Mouse (Mus musculus) liver, embryonic 16.5 days (tissue): ENCODE measurements around the gene Mydgf. TPM values are rescaled to one million over a fixed set of nuclear protein-coding genes. Genes with fewer than 3 reads are reported as not detected.
A peak's percentile ranks its signal among the peaks of the same experiment; 100 is the strongest.

Experiments used
- ATAC-seq: fragments of 200-750 bp; cut with Nextera tagmentation; 2 replicates; pipeline ENCODE4 v1.8.0; 2017; ENCODE audit warnings: low read depth, mild to moderate bottlenecking, moderate number of reproducible peaks, moderate library complexity
- H3K27ac ChIP-seq: fragments of 300-500 bp; sonication (generic); 2 replicates; pipeline ENCODE4 v1.5.1; 2014; ENCODE audit warnings: mild to moderate bottlenecking, low read length
- H3K27me3 ChIP-seq: fragments of 300-500 bp; sonication (generic); 2 replicates; pipeline ENCODE4 v1.6.1; 2014; ENCODE audit warnings: low read depth, low read length, mixed read lengths; ENCODE audit not compliant: control insufficient read depth, insufficient read depth
- H3K36me3 ChIP-seq: fragments of 300-500 bp; sonication (generic); 2 replicates; pipeline ENCODE4 v1.6.1; 2014; ENCODE audit warnings: mild to moderate bottlenecking; ENCODE audit not compliant: control insufficient read depth, insufficient read depth
- H3K4me1 ChIP-seq: fragments of 300-500 bp; sonication (generic); 2 replicates; pipeline ENCODE4 v1.6.1; 2014; ENCODE audit warnings: low read depth, low read length, mixed read lengths; ENCODE audit not compliant: control insufficient read depth
- H3K4me2 ChIP-seq: fragments of 300-500 bp; sonication (generic); 2 replicates; pipeline ENCODE4 v1.6.1; 2014; ENCODE audit warnings: low read depth, low read length, mixed read lengths
- H3K4me3 ChIP-seq: fragments of 300-500 bp; sonication (generic); 2 replicates; pipeline ENCODE4 v1.5.1; 2014; ENCODE audit warnings: low read depth, mild to moderate bottlenecking, low read length
- H3K9ac ChIP-seq: fragments of 300-500 bp; sonication (generic); 2 replicates; pipeline ENCODE4 v1.6.1; 2014; ENCODE audit warnings: low read depth, low read length
- H3K9me3 ChIP-seq: fragments of 300-500 bp; sonication (generic); replicated peaks from 2 replicates; pipeline ENCODE4 v1.6.1; 2016; ENCODE audit warnings: low read length; ENCODE audit not compliant: control insufficient read depth
- WGBS: fragments of 180-500 bp; shearing (Covaris S2); extraction: QIAGEN DNeasy Blood & Tissue Kit; methylation state at CpG from one replicate; pipeline ENCODE4 v1.1.7; 2014; ENCODE audit not compliant: insufficient replicate concordance; 5-methylcytosine and 5-hydroxymethylcytosine counted together
- polyA plus RNA-seq: library from polyadenylated mRNA; unstranded; fragments of >200 nt; fragmentation: Nextera tagmentation; extraction: Ambion mirVana; gene quantifications from 2 replicates; pipeline ENCODE4 v1.2.1, GENCODE M21; 2015

Mydgf gene
- polyA plus RNA-seq, 1 experiment from 2014 or later, result 56.2 TPM

DNA sequence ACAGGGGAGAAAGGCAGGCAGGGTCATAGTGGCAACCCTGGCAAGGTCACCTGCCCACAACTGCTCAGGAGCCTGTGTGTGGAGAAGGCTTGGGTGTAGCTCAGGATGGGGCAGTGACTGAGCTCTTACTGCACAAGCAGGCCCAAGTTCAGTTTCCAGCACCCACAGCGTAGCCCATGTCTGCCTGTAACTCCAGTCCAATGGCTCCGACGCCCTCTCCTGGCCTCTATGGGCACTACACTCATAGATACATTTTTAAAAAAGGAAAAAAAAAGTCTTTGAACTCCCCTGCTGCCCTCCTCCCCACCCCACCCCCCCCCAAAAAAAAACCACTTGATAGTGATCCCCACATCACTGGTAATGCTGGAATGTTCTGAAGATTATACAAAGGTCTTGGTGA lies 17.9 kb upstream of the Mydgf start:
- Histone ChIP-seq H3K4me2 (no peak overlapping the region), H3K9me3 (no peaks in the 10 kb centered on the region), H3K36me3 (peaks cover 46% of the 10 kb centered on the region), H3K27me3 (no peaks in the 10 kb centered on the region), H3K27ac (no peak overlapping the region), H3K4me1 (no peaks in the 10 kb centered on the region; the same call in none of the 2 replicates), H3K4me3 (no peak overlapping the region), H3K9ac (no peak overlapping the region)
- no peak for ATAC-seq
- 65% methylated on average over 3 of the region's 3 CpGs for WGBS

DNA sequence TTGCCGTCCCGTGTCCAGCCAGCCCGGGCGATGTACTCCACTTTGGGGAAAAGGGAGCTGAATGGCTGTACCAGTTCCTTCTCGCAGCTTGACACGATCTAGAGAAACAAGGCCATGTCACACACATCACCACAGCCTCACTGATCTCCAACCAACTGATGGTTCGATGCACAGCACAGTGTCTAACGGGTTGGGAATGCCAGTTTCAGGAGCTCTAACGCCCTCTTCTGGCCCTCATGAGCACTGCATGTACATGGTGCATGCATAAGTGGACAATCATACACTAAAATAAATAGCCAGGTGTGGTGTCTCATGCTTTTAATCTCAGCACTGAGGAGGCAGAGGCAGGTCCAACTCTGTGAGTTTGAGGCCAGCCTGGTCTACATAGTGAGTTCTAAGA lies 16.9 kb upstream of the Mydgf start:
- Histone ChIP-seq H3K27ac (no peak overlapping the region), H3K4me1 (no peaks in the 10 kb centered on the region), H3K27me3 (no peaks in the 10 kb centered on the region), H3K36me3 (peaks cover 42% of the 10 kb centered on the region), H3K4me3 (no peak overlapping the region), H3K9ac (no peak overlapping the region), H3K4me2 (no peak overlapping the region), H3K9me3 (no peaks in the 10 kb centered on the region)
- 79% methylated on average over 9 of the region's 9 CpGs for WGBS
- no peak for ATAC-seq

DNA sequence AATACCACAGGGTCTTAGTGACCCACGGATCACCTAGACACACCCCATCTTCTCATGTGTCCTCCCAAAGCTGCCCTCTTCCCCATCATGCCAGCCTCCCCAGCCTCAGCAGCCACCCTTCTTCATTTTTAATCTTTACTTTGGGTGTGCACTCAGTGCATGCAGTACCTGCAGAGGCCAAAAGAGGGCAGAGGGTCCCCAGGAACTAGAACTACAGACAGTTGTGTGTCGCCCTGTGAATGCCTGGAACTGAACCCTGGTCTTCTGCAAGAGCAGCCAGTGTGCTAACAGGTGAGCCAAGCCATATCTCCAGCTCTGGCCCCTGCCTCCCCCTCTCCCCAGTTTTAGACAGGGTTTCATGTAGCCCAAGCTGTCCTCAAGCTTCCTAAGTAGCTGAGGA lies 13.1 kb upstream of the Mydgf start:
- no peak for ATAC-seq
- no peaks in the 10 kb centered on the region for H3K4me1 ChIP-seq
- 71% methylated on average over 2 of the region's 2 CpGs for WGBS

DNA sequence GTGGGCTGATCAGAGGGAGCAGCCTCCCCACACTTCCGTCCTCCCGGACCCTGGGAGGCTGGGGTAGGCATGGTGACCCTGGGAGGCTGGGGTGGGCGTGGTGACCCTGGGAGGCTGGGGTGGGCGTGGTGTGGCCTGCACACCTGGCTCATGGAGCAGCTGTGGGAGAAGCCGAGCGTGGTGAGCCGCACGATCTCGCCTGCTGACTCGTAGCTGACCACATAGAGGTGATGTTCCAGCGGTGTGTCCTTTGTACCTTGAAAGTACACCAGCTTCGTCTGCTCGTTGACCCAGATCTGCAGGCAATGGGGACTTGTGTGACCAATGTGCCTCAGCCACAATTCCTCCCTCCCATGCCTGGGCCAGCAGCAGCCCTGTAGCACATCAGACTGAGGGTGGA lies 11.0 kb upstream of the Mydgf start:
- H3K4me1 ChIP-seq, result no peaks in the 10 kb centered on the region
- peak; percentile 83 for ATAC-seq
- H3K4me3 ChIP-seq, result no peak overlapping the region
- 0 out of 2 replicates have a peak overlapping the region, but pooled peaks have one; percentile 27 for H3K27ac ChIP-seq
- H3K27me3 ChIP-seq, result no peaks in the 10 kb centered on the region
- H3K4me2 ChIP-seq, result no peak overlapping the region
- WGBS, result 75% methylated on average over 13 of the region's 13 CpGs
- H3K9ac ChIP-seq, result no peak overlapping the region
- H3K36me3 ChIP-seq, result peaks cover 24% of the 10 kb centered on the region
- H3K9me3 ChIP-seq, result no peaks in the 10 kb centered on the region

More for the DNA sequence above, 13.1 kb upstream of the Mydgf start:
- Histone ChIP-seq H3K4me2 (no peak overlapping the region), H3K9me3 (no peaks in the 10 kb centered on the region), H3K9ac (no peak overlapping the region), H3K27ac (no peak overlapping the region), H3K4me3 (no peak overlapping the region), H3K27me3 (no peaks in the 10 kb centered on the region), H3K36me3 (peaks cover 24% of the 10 kb centered on the region)

DNA sequence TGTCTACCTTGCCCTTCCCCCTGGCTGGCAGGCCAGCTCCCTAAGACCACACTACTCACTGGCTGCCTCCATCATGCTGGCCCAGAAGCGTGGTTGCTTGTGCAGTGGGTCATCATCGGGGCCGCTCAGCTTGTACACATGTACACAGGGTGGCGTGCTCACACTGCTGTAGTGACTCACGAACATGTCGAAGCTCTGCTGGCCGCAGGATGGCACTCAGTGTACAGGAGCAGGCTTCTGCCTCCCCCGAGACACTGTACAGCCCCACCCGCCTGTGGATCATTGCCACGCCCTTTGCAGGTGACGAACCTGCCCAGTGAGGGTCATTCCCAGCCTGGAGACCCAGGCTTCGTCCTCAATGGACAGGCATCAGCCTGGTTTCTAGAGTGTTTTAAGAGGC lies 10.6 kb upstream of the Mydgf start:
- no peak overlapping the region for H3K9ac ChIP-seq
- no peak overlapping the region for H3K4me3 ChIP-seq
- H3K27ac ChIP-seq, result 0 out of 2 replicates have a peak overlapping the region, but pooled peaks have one; percentile 27
- peaks cover 24% of the 10 kb centered on the region for H3K36me3 ChIP-seq
- H3K9me3 ChIP-seq, result no peaks in the 10 kb centered on the region
- no peaks in the 10 kb centered on the region for H3K27me3 ChIP-seq
- ATAC-seq, result 0 out of 2 replicates have a peak, but pooled peaks have one; percentile 4
- 69% methylated on average over 12 of the region's 12 CpGs for WGBS
- no peak overlapping the region for H3K4me2 ChIP-seq
- no peaks in the 10 kb centered on the region for H3K4me1 ChIP-seq

DNA sequence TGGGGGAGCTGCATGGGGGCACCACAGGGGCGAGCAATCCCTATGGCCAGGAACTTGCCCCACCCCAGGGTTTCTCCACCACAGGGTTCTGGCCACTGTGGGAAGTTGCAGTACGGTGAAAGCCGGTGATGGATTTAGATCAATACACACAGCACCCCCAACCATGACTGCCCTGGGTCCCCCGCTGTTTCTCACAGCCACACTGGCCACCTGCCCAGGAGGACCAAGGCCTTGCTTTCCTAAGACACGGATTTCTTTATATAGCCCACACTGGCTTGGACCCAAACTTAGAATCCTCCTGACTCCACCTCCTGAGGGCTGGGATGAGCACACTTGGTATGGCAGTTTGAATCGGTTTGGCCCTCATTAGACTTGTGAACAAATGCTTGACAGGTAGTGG lies 7.5 kb upstream of the Mydgf start:
- ATAC-seq, result no peak

DNA sequence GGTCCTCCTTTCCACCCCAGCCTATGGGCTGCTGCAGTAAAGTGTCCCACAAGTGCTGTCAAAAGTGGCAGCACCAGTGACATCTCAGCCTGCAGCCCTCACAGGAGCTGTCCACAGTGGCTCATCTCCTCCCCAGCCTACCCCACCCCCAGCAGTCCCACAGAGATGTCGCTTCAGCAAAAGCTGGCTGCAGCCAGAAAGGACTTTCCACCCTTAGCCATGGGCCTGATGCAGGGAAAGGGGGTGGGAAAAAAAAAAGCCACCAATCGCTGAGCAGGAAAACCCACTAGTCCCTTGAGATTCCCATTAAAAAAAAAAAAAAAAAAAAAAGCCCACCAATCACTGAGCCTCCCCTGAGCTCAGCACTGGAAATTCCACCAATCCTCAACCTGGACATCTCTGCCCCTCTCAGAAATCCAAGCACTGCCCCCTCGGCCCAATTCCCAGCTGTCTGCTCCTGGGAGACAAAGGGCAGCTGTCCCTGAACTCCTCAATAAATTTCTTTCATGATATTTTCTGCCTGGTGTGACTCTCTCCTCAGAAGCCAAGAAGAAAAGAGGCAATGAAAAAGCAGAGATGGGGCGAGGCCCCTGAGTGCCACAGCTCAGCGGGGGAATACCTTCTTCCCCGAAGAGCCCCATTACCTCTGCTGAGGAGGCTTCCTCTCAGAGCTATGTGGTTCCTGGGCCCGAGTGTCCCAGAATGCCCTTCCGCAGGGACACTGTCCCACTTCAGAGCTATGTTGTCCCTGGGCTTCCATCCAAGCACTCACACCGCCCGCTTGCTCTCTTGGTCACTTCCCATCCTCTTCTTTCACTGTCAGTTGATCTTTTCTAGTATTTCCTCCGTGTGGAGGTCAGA lies 1.8 kb upstream of the Mydgf start:
- Histone ChIP-seq H3K36me3 (peaks cover 3% of the 10 kb centered on the region), H3K4me3 (no peak overlapping the region), H3K27me3 (no peaks in the 10 kb centered on the region), H3K4me1 (peaks cover 10% of the 10 kb centered on the region), H3K4me2 (no peak overlapping the region), H3K9me3 (no peaks in the 10 kb centered on the region), H3K27ac (no peak overlapping the region), H3K9ac (no peak overlapping the region)
- no peak for ATAC-seq
- 61% methylated on average over 11 of the region's 11 CpGs for WGBS

More for the DNA sequence above, 7.5 kb upstream of the Mydgf start:
- Histone ChIP-seq H3K9ac (no peak overlapping the region), H3K9me3 (no peaks in the 10 kb centered on the region), H3K27ac (no peak overlapping the region), H3K4me3 (no peak overlapping the region), H3K36me3 (no peaks in the 10 kb centered on the region; the same call in none of the 2 replicates), H3K4me2 (no peak overlapping the region), H3K27me3 (no peaks in the 10 kb centered on the region), H3K4me1 (no peaks in the 10 kb centered on the region)
- WGBS, result 79% methylated on average over 6 of the region's 6 CpGs

DNA sequence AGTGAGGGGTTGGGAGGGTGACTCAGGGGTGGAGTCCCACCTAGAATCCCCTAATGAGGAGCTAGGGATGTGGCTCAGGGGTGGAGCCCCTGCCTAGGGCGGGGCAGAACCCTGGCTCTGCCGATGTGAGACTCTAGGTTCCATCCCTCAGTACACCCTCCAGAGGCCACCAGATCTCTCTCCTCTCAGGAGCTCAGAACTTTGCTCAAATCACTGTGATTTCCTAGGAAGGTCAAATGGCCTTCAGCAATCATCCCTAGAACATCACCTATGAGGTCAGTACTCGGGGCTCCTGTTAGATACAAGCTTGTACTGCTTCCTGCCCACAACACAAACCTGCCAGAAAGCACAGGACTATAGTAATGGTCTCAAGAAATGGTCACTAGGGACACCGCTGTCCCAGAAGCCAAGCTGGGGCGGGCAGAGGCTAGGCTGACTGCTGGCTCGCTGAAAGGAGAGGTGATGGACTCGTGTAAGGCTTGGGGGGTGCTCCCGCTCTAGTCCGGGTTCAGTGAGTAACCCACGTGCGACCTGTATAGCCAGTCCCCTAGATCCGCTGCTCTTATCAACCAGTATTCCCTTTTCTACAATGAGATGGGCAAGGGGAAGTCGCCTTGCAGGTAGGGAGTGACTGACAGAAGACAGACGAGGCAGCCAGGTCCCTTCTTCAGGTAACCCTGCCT lies 604 bp downstream of the Mydgf start:
- H3K9me3 ChIP-seq, result no peaks in the 10 kb centered on the region
- peak overlapping the region; percentile 70 for H3K9ac ChIP-seq
- peak overlapping the region; percentile 78 for H3K4me2 ChIP-seq
- no peaks in the 10 kb centered on the region for H3K27me3 ChIP-seq
- H3K36me3 ChIP-seq, result peaks cover 3% of the 10 kb centered on the region
- under 1% methylated on average over 14 of the region's 14 CpGs for WGBS
- H3K4me1 ChIP-seq, result peaks cover 10% of the 10 kb centered on the region
- H3K4me3 ChIP-seq, result peak overlapping the region; percentile 77
- peak overlapping the region; percentile 48 for H3K27ac ChIP-seq
- peak; percentile 69 for ATAC-seq

DNA sequence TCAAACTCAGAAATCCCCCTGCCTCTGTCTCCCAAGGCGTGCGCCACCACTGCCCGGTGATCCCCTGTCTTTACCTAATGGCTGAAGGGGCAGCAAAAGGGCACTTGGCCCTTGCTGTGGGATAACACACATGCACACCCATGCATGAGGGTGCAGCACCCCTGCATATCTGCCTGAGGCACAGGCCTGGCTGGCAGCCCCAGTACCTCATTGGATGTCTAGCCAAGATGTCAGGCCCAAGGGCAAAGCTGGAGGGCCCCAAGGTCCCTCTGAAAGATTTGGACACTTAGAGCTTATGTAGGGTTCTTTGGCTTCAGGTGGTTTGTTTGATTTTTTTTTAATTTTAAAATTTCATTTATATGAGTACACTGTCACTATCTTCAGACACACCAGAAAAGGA lies 8.3 kb downstream of the Mydgf start:
- no peaks in the 10 kb centered on the region for H3K27me3 ChIP-seq
- H3K36me3 ChIP-seq, result peaks cover 12% of the 10 kb centered on the region
- no peaks in the 10 kb centered on the region for H3K9me3 ChIP-seq
- H3K4me3 ChIP-seq, result no peak overlapping the region
- no peak overlapping the region for H3K27ac ChIP-seq
- WGBS, result 76% methylated on average over 3 of the region's 3 CpGs
- no peak for ATAC-seq
- H3K4me2 ChIP-seq, result no peak overlapping the region
- no peaks in the 10 kb centered on the region for H3K4me1 ChIP-seq
- H3K9ac ChIP-seq, result no peak overlapping the region
